Mouse (Mus musculus): Measurements from ENCODE around the gene Timm8a2. TPM values are rescaled to one million over a fixed set of nuclear protein-coding genes. Genes with fewer than 3 reads are reported as not detected.

Timm8a2 gene
- total RNA-seq, 2 experiments from 2014 or later: not detected

GRCm38 (mm10) chr14:122010301-122010700 lies 24.2 kb upstream of the Timm8a2 start:
- ATAC-seq (replicated peaks; ENCODE audit: poor library complexity): no peak

- no peak for ATAC-seq (replicated peaks; ENCODE audit: poor library complexity)
Observed at GRCm38 (mm10) chr14:122011768-122012167, 22.7 kb upstream of the Timm8a2 start.

- no peak for ATAC-seq (replicated peaks; ENCODE audit: poor library complexity)
Observed at GRCm38 (mm10) chr14:122012193-122012592, 22.3 kb upstream of the Timm8a2 start.

- no peak for ATAC-seq (replicated peaks; ENCODE audit: poor library complexity)
Observed at GRCm38 (mm10) chr14:122012814-122013213, 21.7 kb upstream of the Timm8a2 start.

- peak; percentile 76 for ATAC-seq (replicated peaks; ENCODE audit: poor library complexity)
Observed at GRCm38 (mm10) chr14:122013417-122013951, 21.0 kb upstream of the Timm8a2 start.

GRCm38 (mm10) chr14:122017958-122018357 lies 16.5 kb upstream of the Timm8a2 start:
- no peak for ATAC-seq (replicated peaks; ENCODE audit: poor library complexity)

GRCm38 (mm10) chr14:122019389-122019788 lies 15.1 kb upstream of the Timm8a2 start:
- no peak for ATAC-seq (replicated peaks; ENCODE audit: poor library complexity)

- no peak for ATAC-seq (replicated peaks; ENCODE audit: poor library complexity)
Observed at GRCm38 (mm10) chr14:122020567-122020966, 13.9 kb upstream of the Timm8a2 start.

GRCm38 (mm10) chr14:122023054-122023453 lies 11.4 kb upstream of the Timm8a2 start:
- ATAC-seq (replicated peaks; ENCODE audit: poor library complexity): peak; percentile 23; the same call in 1 of the 2 replicates

- peak; percentile 76 for ATAC-seq (replicated peaks; ENCODE audit: poor library complexity)
Observed at GRCm38 (mm10) chr14:122023928-122024327, 10.5 kb upstream of the Timm8a2 start.

- ATAC-seq (replicated peaks; ENCODE audit: poor library complexity): peak; percentile 70
Observed at GRCm38 (mm10) chr14:122028926-122029745, 5.3 kb upstream of the Timm8a2 start.

- no peak for ATAC-seq (replicated peaks; ENCODE audit: poor library complexity)
Observed at GRCm38 (mm10) chr14:122029851-122030250, 4.6 kb upstream of the Timm8a2 start.

GRCm38 (mm10) chr14:122032045-122032444 lies 2.4 kb upstream of the Timm8a2 start:
- ATAC-seq (replicated peaks; ENCODE audit: poor library complexity): no peak

- ATAC-seq (replicated peaks; ENCODE audit: poor library complexity): no peak
Observed at GRCm38 (mm10) chr14:122035181-122035580, 707 bp downstream of the Timm8a2 start.

- ATAC-seq (replicated peaks; ENCODE audit: poor library complexity): peak; percentile 88
Observed at GRCm38 (mm10) chr14:122035860-122036259, 1.4 kb downstream of the Timm8a2 start.

- ATAC-seq (replicated peaks; ENCODE audit: poor library complexity): peak; percentile 32
Observed at GRCm38 (mm10) chr14:122038874-122039647, 4.6 kb downstream of the Timm8a2 start.

GRCm38 (mm10) chr14:122041413-122041825 lies 6.9 kb downstream of the Timm8a2 start:
- peak; percentile 48 for ATAC-seq (replicated peaks; ENCODE audit: poor library complexity)

GRCm38 (mm10) chr14:122042142-122042694 lies 7.7 kb downstream of the Timm8a2 start:
- peak; percentile 17 for ATAC-seq (replicated peaks; ENCODE audit: poor library complexity)

- peak; percentile 85 for ATAC-seq (replicated peaks; ENCODE audit: poor library complexity)
Observed at GRCm38 (mm10) chr14:122047784-122048183, 13.3 kb downstream of the Timm8a2 start.

- no peak for ATAC-seq (replicated peaks; ENCODE audit: poor library complexity)
Observed at GRCm38 (mm10) chr14:122048816-122049215, 14.3 kb downstream of the Timm8a2 start.

Measured in megakaryocyte progenitor cell, adult 5-6 weeks (primary cell).